Mouse (Mus musculus): ENCODE results near the gene Sept11.

Sept11 gene

DNA sequence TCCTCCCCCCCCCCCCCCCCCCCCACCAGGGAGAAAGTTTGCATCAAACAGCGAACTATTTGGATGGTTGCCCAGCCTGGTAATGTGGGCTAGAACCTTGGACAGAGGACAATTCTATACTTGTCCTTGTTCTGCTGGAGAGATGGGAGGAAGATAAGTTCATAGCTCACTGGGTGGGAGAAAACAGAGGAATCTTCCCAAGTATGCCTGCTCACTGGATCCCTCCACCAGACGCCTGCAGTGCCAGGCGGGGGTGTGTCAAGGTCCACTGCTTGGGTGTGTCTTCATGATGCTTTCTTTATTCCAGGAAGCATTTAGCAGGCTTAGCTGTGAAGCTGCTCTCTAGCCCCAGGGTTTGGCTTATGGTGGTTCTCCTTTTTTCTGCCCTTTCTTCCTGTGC is 34.5 kb downstream of the Sept11 start:
- no peak for DNase-seq (ENCODE audit: low spot score)

DNA sequence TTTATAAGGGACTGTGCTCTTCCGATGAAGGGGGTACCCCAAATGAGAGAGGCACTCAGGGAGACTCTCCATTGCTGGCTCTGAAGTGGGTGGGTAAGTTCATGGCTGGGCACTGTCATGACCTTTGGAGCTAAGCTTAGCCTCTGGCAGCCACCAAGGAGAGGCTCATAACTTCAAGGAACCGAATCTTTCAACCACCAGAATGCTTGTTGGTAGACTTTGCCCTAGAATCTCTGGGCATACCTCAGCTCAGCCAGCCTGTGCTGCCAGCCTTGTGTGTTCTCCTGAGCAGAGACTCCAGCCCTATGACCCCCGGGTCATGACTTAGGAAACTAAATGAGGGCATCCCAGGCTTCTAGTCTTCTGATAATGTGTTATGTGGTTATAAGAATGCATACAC is 35.5 kb downstream of the Sept11 start:
- no peak for DNase-seq (ENCODE audit: low spot score)

DNA sequence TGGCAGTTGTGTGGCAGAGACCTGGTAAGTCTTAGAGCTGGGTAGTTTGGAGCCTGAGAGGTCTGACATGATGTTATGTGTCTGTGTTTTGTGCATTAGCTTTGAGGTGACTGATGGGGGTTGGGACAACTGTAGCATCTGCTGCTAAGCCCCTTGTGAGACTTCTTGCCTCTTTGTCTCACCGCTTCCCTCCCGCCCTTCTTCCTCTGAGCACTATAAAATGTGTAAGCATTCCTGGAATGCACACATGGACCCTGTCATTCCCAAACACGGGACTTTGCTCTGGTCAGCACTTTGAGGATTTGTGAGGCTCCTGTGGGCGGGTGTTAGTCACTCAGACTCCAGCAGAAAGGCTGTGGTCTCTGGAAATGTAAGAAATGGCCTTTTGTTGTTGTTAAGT is 36.7 kb downstream of the Sept11 start:
- DNase-seq (ENCODE audit: low spot score): no peak

DNA sequence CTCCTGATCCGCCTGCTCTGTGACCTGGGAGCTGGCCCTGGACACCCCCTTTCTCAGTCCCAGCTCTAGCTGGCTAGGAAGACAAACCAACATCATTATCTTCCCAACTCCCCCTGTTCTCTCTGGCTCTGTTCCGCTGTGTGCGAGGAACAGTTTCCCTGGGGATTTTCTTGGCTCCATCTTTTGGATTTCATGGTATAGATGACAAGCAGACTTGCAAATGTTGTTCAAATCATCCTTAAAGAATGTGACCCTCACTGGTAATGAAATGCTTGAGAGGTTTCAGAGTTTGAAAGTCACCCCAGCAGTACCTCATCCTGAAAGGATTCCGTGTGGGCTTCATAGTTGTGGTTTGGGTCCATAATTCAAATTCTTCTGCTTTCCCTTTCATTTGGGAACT is 38.2 kb downstream of the Sept11 start:
- no peak for DNase-seq (ENCODE audit: low spot score)

DNA sequence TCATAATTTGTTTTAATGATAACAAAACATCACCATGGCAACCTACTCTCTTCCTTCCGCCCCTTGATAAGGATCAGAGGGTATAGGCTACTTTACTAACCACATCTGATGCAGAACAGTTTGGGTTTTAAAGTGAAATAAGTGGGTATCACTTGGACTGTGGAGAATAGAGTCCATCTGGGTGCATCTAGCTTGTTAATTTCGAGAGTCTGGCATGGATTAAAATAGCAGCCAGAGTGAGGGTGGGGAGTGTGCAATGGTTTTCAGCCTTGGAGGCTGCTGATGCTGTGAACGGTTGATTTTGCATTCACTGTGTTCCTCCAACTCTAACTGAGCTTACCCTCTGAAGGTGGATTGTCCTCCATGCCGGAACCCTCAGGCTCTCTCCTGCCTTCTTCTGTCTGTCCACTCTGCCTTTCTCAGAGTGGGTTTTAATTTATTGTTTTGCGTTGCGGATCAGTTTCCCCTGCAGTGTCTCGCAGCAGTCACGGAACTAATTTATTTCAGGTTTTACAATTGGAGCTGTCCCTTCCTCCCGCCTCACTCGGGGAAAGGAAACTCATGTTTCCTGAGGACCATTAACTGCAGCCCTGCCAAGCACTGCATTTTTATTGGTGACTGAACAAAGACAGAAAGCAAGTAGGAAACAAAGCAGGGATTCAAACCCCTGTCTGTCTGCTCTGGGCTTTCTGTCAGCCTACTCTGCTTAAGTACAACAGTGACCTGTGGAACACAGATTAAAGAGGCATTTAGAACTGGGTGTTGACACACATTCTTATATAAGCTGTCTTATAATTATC is 40.4 kb downstream of the Sept11 start:
- no peak for DNase-seq (ENCODE audit: low spot score)

DNA sequence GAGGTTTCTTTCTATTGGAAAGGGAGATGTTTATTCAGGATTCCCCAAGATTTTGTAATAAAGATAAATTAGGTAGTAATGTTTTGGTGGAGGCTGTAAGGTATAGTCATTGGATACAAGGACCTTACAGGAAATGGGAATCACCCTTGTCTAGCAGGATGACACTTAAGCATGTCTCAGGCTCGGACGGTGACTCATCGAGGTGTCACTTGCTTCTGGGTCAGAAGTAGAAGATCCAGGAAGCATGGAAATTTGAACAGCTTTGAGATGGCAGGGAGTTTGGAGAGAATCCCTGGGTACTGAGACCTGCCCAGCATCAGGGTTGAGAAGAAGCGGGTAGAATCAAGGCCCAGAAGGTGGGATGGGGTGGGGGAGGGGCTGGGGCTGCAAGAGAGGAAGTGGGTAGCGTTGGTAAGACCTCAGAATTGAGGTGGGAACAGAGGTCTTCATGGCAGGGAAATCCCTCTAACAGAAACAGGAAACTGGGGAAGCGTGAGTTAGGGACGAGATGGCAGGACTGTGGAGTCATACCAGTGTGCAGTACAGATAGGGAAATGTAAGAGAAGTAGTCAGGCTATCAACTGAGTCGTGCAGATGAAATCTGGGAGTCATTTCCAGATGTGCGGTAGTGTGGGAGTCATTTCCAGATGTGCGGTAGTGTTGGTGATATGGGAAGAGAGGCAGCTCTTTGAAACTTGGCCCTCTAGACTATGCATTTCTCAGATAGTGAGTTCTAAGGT is 42.3 kb downstream of the Sept11 start:
- DNase-seq (ENCODE audit: low spot score): no peak

DNA sequence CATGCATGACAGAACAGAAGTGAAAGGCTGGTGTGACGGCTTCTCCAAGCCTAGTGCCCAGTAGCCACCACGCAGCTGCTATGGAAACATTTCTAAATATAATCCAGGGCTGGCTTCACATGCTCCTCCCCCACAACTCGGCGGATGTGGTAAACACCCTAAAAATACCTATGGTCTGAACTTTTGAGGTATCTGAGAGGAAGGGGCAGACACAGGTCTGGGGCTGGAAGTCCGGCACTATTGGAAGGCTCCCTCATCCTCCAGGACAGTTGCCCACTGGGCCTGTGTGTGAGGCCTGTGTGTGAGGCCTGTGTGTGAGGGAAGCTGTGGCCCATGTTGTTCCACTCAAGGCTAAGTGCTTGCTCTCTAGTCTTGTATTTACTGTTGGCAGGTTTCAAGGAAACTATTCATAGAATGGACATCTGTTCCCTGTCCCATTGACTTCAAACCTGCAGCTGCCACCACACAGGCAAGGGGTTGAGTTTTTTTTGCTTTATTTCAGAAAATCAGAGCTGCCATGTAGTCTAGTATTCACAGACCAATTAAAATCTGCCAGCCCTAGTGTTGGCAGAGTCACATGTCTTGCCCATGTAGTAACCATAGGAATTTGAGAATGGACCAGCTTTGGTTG is 43.8 kb downstream of the Sept11 start:
- no peak for DNase-seq (ENCODE audit: low spot score)

DNA sequence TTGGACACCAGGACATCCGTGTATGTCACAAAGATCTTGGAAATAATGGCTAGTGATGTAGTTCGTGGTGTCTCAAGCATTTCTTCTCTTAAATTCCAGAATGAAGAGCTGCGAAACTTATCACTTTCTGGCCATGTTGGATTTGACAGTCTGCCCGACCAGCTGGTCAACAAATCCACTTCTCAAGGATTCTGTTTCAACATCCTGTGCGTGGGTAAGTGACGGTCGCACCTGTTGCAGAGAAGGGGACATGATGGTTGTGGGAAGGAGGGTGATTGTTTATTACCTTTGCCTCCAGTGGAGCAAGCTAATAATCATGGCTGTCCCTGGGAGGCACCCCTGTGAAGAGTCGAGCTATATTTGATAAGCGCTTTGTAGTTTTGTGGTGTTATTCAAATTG is 46.1 kb downstream of the Sept11 start:
- DNase-seq (ENCODE audit: low spot score): no peak

DNA sequence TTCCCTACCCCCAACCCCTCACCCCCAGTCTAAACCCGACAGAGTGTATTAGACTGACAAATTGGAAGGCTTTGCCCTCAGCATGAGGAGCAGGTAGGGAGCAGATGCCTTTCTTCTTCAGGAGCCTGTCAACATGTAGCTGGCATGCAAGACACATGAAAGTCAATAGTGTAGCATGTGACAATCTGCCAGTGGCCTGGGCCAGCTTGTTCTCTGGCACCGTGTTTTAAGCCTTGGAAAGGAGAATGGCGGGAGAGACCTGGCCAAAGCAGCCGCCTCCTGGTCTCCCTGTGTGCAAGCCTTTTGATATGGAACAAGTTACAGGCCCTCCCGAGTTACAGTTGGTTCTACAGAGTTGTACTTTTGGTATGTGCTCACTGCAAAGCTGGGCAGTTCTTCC is 47.5 kb downstream of the Sept11 start:
- no peak for DNase-seq (ENCODE audit: low spot score)

DNA sequence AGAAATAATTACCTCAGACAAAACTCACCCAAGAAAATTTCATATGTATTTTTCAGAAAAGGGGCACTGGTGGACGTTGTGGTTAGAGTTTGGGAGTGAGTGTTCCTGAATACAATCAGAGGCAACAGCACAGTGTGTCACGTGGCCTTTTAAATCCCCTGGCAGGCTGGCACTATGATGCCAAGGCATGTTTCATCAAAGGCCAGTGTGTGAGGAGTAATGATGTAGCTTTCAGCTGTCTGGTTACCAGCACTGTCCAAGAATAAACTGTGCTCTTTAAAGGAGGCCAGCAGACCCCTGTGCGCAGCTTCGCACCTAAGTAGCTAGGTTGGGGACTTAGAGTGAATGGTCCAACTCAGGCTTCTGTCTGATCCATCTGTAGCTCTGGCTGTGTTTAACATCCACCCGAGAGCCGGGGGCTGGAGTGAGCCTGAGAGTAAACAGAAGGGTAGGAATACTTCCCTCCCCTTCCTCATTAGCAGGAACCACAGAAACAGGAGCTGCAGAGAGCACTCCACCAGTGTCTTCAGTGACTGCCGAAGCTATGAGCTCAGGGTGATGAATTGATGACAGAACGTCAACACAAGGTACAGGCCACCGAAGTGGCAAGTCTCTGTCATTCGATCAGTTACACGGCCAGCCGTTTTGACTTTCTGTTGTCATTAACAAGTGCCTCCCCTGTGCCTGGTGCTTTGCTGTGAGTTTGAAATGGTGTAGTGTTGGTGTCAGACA is 50.3 kb downstream of the Sept11 start:
- no peak for DNase-seq (ENCODE audit: low spot score)

DNA sequence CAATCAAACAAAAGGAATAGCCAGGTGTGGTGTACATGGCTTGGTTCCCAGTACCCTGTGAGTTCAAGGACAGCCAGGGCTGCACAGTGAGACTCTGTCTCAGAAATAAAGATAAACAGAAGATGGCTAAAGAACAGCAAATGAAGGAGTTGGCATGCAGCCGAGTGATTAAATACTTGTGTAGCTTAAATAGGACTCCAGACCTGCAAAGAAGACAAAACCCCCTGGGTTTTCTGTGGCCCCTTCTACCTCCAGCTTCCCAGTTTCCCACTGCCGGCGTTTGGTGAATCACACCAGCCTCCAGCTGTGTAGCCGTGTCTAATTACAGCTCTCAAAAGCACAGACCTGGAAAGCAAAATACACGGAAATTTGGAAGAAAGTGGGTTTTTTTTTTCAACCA is 51.6 kb downstream of the Sept11 start:
- DNase-seq (ENCODE audit: low spot score): no peak

DNA sequence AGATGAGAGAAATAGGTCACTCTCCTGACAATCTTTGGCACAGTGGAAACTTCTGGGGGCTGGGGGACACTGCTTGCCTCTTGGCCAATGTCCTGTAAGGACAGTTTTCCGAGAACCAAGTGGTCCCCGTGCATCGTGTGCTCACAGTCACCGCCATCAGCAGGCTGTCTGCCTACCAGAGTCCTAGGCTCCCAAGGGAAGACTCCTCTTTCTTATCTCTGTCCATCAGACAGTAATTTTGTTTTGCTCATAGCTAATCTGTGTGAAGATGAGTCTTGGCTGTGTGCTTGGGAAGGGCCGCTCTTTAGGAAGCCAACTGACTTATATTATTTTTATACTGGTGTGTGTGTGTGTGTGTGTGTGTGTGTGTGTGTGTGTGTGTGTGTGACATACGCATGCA is 52.3 kb downstream of the Sept11 start:
- no peak for DNase-seq (ENCODE audit: low spot score)

DNA sequence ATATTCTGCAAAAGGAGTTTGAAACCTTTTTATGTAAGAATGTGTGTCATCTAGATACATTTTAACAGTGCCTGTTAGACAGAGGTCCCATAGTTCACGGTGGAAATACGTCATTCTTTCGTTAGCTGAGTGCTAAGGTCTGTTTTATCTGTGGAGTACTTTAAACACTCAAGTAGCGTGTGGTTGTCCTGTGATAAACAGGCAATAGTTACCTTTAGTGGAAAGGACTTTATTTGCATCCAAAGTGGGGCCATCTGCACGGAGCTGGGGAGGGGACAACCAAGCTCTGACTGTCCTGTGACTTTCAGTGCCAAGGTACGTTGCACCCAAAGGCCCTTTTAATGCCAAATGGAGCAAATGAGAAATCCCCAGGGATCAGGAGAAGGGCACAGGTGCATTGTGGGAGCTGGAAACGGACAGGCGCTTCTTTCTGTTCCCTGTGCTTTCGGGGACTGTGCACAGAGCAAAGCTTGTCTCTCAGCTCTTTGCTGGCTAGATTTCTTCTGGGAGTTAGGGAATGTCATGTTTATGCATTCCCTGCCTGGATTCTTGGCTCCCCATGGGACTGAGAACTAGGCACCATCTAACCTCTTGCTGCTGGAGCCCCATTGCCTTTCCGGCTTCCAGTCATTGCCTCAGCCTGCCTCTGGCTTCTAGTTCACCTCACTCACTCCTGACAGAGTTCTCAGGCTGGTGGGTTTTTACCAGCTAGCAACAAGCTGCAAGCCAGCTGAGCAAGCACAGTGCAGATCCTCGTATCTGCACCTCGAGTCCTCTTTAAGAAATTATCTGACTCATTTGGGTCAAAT is 56.9 kb downstream of the Sept11 start:
- DNase-seq (ENCODE audit: low spot score): no peak

DNA sequence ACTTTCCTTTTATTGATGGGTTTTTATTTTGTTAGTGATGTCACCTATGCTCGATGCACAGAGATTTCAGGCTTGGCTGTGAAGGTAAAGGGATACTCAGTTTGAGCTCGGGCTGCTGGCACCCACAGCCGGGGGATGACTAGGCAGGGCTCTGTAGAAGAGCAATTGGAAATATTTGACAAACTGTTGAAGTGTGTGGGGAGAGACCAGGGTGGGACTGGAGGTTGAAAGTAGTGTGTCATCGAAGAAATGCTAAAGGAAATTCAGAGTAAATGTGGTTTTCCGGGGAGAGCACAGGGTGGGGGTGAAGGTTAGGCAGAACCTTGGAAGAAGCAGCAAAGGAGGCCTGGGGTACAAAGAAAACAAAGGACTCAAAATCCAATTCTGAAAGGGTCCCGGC is 58.7 kb downstream of the Sept11 start:
- no peak for DNase-seq (ENCODE audit: low spot score)

DNA sequence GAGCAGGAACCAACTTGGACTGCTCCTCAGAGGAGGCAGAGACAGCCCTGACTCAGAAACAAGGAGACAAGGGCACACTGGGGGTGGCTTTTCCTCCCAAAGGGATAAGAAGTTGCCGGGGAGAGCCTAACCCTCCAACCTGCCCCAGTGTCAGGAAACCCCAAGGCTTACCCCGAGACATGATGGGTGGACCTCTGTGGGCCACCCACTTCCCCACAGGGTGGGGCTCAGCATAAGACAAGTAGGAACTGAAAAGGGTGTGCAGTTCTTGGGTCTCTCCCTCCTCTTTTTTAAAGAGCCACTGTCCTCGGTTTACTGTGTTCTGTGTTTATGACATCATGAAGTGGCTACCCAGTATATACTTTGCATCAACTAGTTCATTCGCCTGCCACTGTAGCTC is 59.2 kb downstream of the Sept11 start:
- DNase-seq (ENCODE audit: low spot score): no peak

DNA sequence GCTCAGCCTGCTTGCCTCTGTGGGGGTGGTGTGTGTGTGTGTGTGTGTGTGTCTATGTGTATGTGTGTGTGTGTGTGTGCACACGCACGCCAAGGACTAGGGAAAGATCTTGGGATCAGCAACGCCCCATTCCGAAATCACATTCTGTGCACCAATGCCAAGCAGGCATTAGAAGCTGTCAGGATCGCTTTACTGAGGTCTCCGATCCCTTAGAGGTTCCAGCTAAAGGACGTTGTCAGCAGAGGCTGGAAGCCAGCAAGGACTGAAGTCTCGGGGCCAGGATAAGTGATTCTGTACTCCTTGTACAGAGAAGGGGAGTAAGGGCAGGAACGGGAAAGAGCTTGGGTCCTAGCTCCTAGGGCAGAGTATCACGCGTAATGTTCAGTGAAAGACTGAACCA is 61.2 kb downstream of the Sept11 start:
- DNase-seq (ENCODE audit: low spot score): no peak

DNA sequence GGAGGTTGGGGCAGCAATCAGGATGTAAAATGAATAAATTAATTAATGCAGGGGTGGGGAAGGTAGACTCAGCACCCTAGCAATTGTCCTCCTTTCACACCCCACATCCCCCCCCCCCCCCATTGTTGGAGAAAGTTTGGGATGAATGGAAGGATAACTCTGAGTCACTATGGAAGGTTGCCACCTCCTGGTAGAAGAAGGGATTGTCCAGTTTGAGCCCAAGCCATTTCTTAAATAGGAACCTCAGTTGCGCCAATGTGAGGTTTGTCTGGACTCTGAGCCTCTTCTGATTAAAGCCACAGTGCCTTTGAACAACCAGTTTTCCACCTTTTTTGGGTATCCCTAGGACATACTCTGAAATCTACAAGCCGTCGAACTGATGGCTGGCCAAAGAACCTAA is 70.3 kb downstream of the Sept11 start:
- no peak for DNase-seq (ENCODE audit: low spot score)

DNA sequence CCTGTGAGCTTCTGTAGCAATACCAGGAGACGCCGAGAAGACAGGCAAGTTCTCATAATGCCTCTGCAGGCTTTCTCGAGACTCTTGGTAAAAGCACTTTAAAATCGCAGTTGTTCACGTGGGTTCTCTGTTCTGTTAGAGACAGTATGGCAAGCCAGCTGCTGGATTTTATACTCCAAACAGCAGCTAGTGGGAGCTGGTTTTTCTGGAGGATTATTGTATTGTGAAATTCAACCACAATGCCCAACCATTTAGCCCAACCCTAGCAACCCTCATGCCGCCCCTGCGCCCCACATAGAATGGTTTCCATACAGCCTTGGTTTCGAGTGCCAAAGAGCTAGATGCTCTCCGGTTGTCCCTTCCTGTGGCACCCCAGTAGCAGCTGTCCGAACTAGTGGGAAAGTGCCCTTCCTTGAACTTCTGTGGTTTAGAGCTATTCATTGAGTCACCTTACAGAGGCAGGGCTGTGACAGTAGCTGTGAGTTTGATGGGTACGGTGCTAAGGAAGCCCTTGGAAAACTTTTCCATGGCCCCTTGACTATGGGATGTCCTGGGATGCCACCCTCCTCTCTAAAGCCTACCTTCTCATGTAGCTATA is 74.8 kb downstream of the Sept11 start:
- DNase-seq (ENCODE audit: low spot score): no peak

DNA sequence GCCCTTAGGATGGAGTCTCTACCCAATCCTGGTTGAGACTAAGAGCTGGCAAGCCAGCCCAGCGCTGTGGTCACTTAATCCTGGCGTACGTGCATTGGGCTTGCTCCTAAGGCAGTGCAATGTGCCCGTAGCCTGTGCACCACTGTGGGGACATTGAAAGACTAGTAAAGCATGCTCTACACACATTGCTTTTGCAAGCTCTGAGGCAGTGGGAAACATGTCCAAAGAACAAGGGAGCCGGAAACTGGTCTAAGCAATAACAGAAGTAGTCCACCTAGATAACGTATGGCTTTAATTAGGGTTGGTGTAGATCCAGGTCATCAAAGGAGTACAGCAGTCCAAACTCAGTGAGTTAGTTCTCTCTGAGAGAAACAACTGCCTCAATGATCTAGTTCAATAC is 75.4 kb downstream of the Sept11 start:
- no peak for DNase-seq (ENCODE audit: low spot score)

DNA sequence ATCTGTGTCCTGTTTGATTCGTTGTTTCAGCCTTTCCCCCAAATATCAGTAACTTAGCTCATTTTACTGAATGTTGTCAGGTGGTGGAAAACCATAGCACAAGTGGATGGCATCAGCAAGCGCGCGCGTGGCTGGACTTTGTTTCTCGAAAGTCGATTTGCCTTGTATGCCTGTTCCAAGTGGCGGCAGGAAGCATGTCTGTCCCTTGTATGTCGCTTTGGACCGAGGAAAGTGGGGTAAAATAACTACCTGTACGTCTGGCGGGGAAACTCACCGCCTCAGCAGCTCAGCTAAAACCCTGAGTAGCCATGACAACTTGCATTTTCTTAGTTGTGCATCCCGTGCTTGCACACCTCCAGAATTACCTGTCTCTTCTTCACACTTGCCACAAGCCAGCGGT is 78.2 kb downstream of the Sept11 start:
- DNase-seq (ENCODE audit: low spot score): no peak

DNA sequence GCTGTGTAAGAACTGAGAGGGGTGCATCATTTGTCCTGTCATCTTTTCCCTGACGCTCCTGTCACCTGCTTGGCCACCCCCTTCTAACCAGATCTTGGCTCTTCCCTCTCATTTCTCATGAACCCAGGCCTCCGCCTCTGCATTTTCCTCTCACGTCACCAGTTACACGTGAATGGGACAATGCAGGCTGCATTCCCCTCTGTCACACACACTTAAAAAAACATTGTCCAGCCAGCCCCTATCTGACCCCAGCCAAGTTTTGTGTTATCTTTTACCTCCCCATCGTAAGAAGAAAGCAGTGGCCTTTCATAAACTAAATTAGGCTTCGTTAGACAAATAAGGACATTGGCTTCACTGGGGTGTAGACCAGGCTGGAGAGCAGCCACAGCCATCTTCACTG is 79.3 kb downstream of the Sept11 start:
- no peak for DNase-seq (ENCODE audit: low spot score)

Data from c-Kit-positive CD71-positive TER-119-positive erythroid progenitor cells, embryonic 14.5 days (primary cell).